Mouse (Mus musculus): ENCODE measurements around the gene Nmu. TPM values are rescaled to one million over a fixed set of nuclear protein-coding genes. Genes with fewer than 3 reads are reported as not detected.

Gene Nmu
- not detected in 2 replicates for polyA plus RNA-seq (2012)

- H3K9me3 ChIP-seq (ENCODE audit: control insufficient read depth, low read length): no peaks in the 10 kb centered on the region
- H3K4me1 ChIP-seq (ENCODE audit: control insufficient read depth): no peaks in the 10 kb centered on the region
- no peaks in the 10 kb centered on the region for H3K36me3 ChIP-seq (ENCODE audit: control insufficient read depth)
- H3K4me3 ChIP-seq (replicated peaks): no peak within 1 kb of the TSS
- TF ChIP-seq GATA1 (IDR thresholded peaks at IDR 0.05; ENCODE audit: low read length): no peak
- TF ChIP-seq TAL1 (IDR thresholded peaks at IDR 0.05; ENCODE audit: low read length): no peak
- peaks cover 23% of the 10 kb centered on the region for H3K27me3 ChIP-seq (ENCODE audit: control insufficient read depth)
Measured at GRCm38 (mm10) chr5:76363453-76364104, at the start of gene Nmu. Gene Nmu (minus strand): TSS chr5:76363788.

- TF ChIP-seq GATA1 (IDR thresholded peaks at IDR 0.05; ENCODE audit: low read length) (no peak), TAL1 (IDR thresholded peaks at IDR 0.05; ENCODE audit: low read length) (no peak)
- H3K9me3 ChIP-seq (ENCODE audit: control insufficient read depth, low read length): no peaks in the 10 kb centered on the region
- H3K36me3 ChIP-seq (ENCODE audit: control insufficient read depth): no peaks in the 10 kb centered on the region
Measured at GRCm38 (mm10) chr5:76411697-76412096, 48.1 kb upstream of the Nmu start.

GRCm38 (mm10) chr5:76394382-76394781 lies 30.8 kb upstream of the Nmu start:
- H3K9me3 ChIP-seq (ENCODE audit: control insufficient read depth, low read length): no peaks in the 10 kb centered on the region
- TF ChIP-seq TAL1 (IDR thresholded peaks at IDR 0.05; ENCODE audit: low read length) (no peak), GATA1 (IDR thresholded peaks at IDR 0.05; ENCODE audit: low read length) (no peak)
- H3K4me3 ChIP-seq (replicated peaks): no peak overlapping the region
- H3K36me3 ChIP-seq (ENCODE audit: control insufficient read depth): no peaks in the 10 kb centered on the region
- H3K4me1 ChIP-seq (ENCODE audit: control insufficient read depth): no peaks in the 10 kb centered on the region
- no peaks in the 10 kb centered on the region for H3K27me3 ChIP-seq (ENCODE audit: control insufficient read depth)

More at GRCm38 (mm10) chr5:76411697-76412096, 48.1 kb upstream of the Nmu start:
- H3K27me3 ChIP-seq (ENCODE audit: control insufficient read depth): no peaks in the 10 kb centered on the region
- H3K4me1 ChIP-seq (ENCODE audit: control insufficient read depth): no peaks in the 10 kb centered on the region
- H3K4me3 ChIP-seq (replicated peaks): no peak overlapping the region

- no peaks in the 10 kb centered on the region for H3K27me3 ChIP-seq (ENCODE audit: control insufficient read depth)
- H3K4me3 ChIP-seq (replicated peaks): no peak overlapping the region
- TF ChIP-seq TAL1 (IDR thresholded peaks at IDR 0.05; ENCODE audit: low read length): no peak
- no peak for TF ChIP-seq GATA1 (IDR thresholded peaks at IDR 0.05; ENCODE audit: low read length)
- H3K36me3 ChIP-seq (ENCODE audit: control insufficient read depth): no peaks in the 10 kb centered on the region
- H3K4me1 ChIP-seq (ENCODE audit: control insufficient read depth): no peaks in the 10 kb centered on the region
- H3K9me3 ChIP-seq (ENCODE audit: control insufficient read depth, low read length): no peaks in the 10 kb centered on the region
Measured at GRCm38 (mm10) chr5:76389041-76389795, 25.6 kb upstream of the Nmu start.

- Histone ChIP-seq H3K4me3 (replicated peaks) (no peak overlapping the region), H3K27me3 (ENCODE audit: control insufficient read depth) (no peaks in the 10 kb centered on the region), H3K9me3 (ENCODE audit: control insufficient read depth, low read length) (no peaks in the 10 kb centered on the region), H3K4me1 (ENCODE audit: control insufficient read depth) (no peaks in the 10 kb centered on the region), H3K36me3 (ENCODE audit: control insufficient read depth) (no peaks in the 10 kb centered on the region)
- TF ChIP-seq TAL1 (IDR thresholded peaks at IDR 0.05; ENCODE audit: low read length): no peak
- TF ChIP-seq GATA1 (IDR thresholded peaks at IDR 0.05; ENCODE audit: low read length): no peak
Measured at GRCm38 (mm10) chr5:76388474-76388873, 24.9 kb upstream of the Nmu start.

- H3K36me3 ChIP-seq (ENCODE audit: control insufficient read depth): no peaks in the 10 kb centered on the region
- H3K9me3 ChIP-seq (ENCODE audit: control insufficient read depth, low read length): no peaks in the 10 kb centered on the region
- H3K27me3 ChIP-seq (ENCODE audit: control insufficient read depth): no peaks in the 10 kb centered on the region
- no peak for TF ChIP-seq GATA1 (IDR thresholded peaks at IDR 0.05; ENCODE audit: low read length)
- no peak for TF ChIP-seq TAL1 (IDR thresholded peaks at IDR 0.05; ENCODE audit: low read length)
- no peaks in the 10 kb centered on the region for H3K4me1 ChIP-seq (ENCODE audit: control insufficient read depth)
- H3K4me3 ChIP-seq (replicated peaks): no peak overlapping the region
Measured at GRCm38 (mm10) chr5:76383673-76384072, 20.1 kb upstream of the Nmu start.

- Histone ChIP-seq H3K36me3 (ENCODE audit: control insufficient read depth) (no peaks in the 10 kb centered on the region), H3K9me3 (ENCODE audit: control insufficient read depth, low read length) (no peaks in the 10 kb centered on the region), H3K27me3 (ENCODE audit: control insufficient read depth) (no peaks in the 10 kb centered on the region), H3K4me1 (ENCODE audit: control insufficient read depth) (no peaks in the 10 kb centered on the region), H3K4me3 (replicated peaks) (no peak overlapping the region)
- TF ChIP-seq TAL1 (IDR thresholded peaks at IDR 0.05; ENCODE audit: low read length) (no peak), GATA1 (IDR thresholded peaks at IDR 0.05; ENCODE audit: low read length) (no peak)
Measured at GRCm38 (mm10) chr5:76381836-76382235, 18.2 kb upstream of the Nmu start.

- Histone ChIP-seq H3K4me1 (ENCODE audit: control insufficient read depth) (no peaks in the 10 kb centered on the region), H3K9me3 (ENCODE audit: control insufficient read depth, low read length) (no peaks in the 10 kb centered on the region), H3K27me3 (ENCODE audit: control insufficient read depth) (no peaks in the 10 kb centered on the region), H3K4me3 (replicated peaks) (no peak overlapping the region), H3K36me3 (ENCODE audit: control insufficient read depth) (no peaks in the 10 kb centered on the region)
- no peak for TF ChIP-seq GATA1 (IDR thresholded peaks at IDR 0.05; ENCODE audit: low read length)
- TF ChIP-seq TAL1 (IDR thresholded peaks at IDR 0.05; ENCODE audit: low read length): no peak
Measured at GRCm38 (mm10) chr5:76379216-76379615, 15.6 kb upstream of the Nmu start.

- Histone ChIP-seq H3K4me1 (ENCODE audit: control insufficient read depth) (no peaks in the 10 kb centered on the region), H3K36me3 (ENCODE audit: control insufficient read depth) (no peaks in the 10 kb centered on the region), H3K4me3 (replicated peaks) (no peak overlapping the region), H3K9me3 (ENCODE audit: control insufficient read depth, low read length) (no peaks in the 10 kb centered on the region), H3K27me3 (ENCODE audit: control insufficient read depth) (peaks cover 4% of the 10 kb centered on the region)
- no peak for TF ChIP-seq GATA1 (IDR thresholded peaks at IDR 0.05; ENCODE audit: low read length)
- TF ChIP-seq TAL1 (IDR thresholded peaks at IDR 0.05; ENCODE audit: low read length): no peak
Measured at GRCm38 (mm10) chr5:76369215-76369840, 5.7 kb upstream of the Nmu start.
